Mouse (Mus musculus) embryonic facial prominence, embryonic 10.5 days (tissue): ENCODE results near the gene Tmem229a. TPM values are rescaled to one million over a fixed set of nuclear protein-coding genes. Genes with fewer than 3 reads are reported as not detected.

ENCODE experiments used
- DNase-seq: peaks from one replicate; pipeline ENCODE4 v3.0.0-alpha.2; 2017; ENCODE audit warnings: low spot score
- H3K27ac ChIP-seq: fragments of 300-500 bp; sonication (generic); replicated peaks from 2 replicates; pipeline ENCODE4 v1.5.1; 2016; ENCODE audit warnings: mild to moderate bottlenecking
- H3K27me3 ChIP-seq: fragments of 300-500 bp; sonication (generic); replicated peaks from 2 replicates; pipeline ENCODE4 v1.6.1; 2016; ENCODE audit warnings: low read depth, mild to moderate bottlenecking; ENCODE audit not compliant: poor library complexity, severe bottlenecking
- H3K36me3 ChIP-seq: fragments of 300-500 bp; sonication (generic); replicated peaks from 2 replicates; pipeline ENCODE4 v1.6.1; 2016; ENCODE audit warnings: mild to moderate bottlenecking, moderate library complexity
- H3K4me1 ChIP-seq: fragments of 300-500 bp; sonication (generic); 2 replicates; pipeline ENCODE4 v1.6.1; 2016
- H3K4me3 ChIP-seq: fragments of 300-500 bp; sonication (generic); 2 replicates; pipeline ENCODE4 v1.5.1; 2016; ENCODE audit warnings: mild to moderate bottlenecking, moderate library complexity
- H3K9me3 ChIP-seq: fragments of 300-500 bp; sonication (generic); 2 replicates; pipeline ENCODE4 v1.6.1; 2016; ENCODE audit warnings: mild to moderate bottlenecking
- WGBS: fragments of 180-500 bp; shearing (Covaris S2); methylation state at CpG from one replicate; pipeline ENCODE4 v1.1.7; 2016; 5-methylcytosine and 5-hydroxymethylcytosine counted together
- polyA plus RNA-seq: library from polyadenylated mRNA; unstranded; fragments of >200 nt; fragmentation: Nextera tagmentation; extraction: Ambion mirVana; gene quantifications from 2 replicates; pipeline ENCODE4 v1.2.1, GENCODE M21; 2016

The Tmem229a gene
- polyA plus RNA-seq, 1 experiment from 2014 or later, result 0.69 TPM

- no peak overlapping the region for H3K4me3 ChIP-seq
- peaks cover 23% of the 10 kb centered on the region for H3K27me3 ChIP-seq
- no peak for DNase-seq
- peaks cover 11% of the 10 kb centered on the region for H3K4me1 ChIP-seq
- WGBS, result 87% methylated on average over 2 of the region's 2 CpGs
- no peaks in the 10 kb centered on the region for H3K9me3 ChIP-seq
- no peaks in the 10 kb centered on the region for H3K36me3 ChIP-seq
- H3K27ac ChIP-seq, result no peak overlapping the region
Measured at GRCm38 (mm10) chr6:24950669-24951068, 5.4 kb downstream of the Tmem229a start.

GRCm38 (mm10) chr6:24925076-24925785 lies 30.9 kb downstream of the Tmem229a start:
- Histone ChIP-seq H3K4me3 (no peak overlapping the region), H3K4me1 (no peaks in the 10 kb centered on the region), H3K36me3 (no peaks in the 10 kb centered on the region), H3K27me3 (no peaks in the 10 kb centered on the region), H3K27ac (no peak overlapping the region), H3K9me3 (0 out of 2 replicates have a peak, but pooled peaks cover 3% of the 10 kb centered on the region)
- 90% methylated on average over 11 of the region's 11 CpGs for WGBS
- no peak for DNase-seq

- no peaks in the 10 kb centered on the region for H3K9me3 ChIP-seq
- no peaks in the 10 kb centered on the region for H3K27me3 ChIP-seq
- H3K4me1 ChIP-seq, result no peaks in the 10 kb centered on the region
- no peak overlapping the region for H3K27ac ChIP-seq
- WGBS, result 97% methylated on average over 2 of the region's 2 CpGs
- no peaks in the 10 kb centered on the region for H3K36me3 ChIP-seq
- DNase-seq, result no peak
- H3K4me3 ChIP-seq, result no peak overlapping the region
Measured at GRCm38 (mm10) chr6:24913591-24913990, 42.5 kb downstream of the Tmem229a start.

GRCm38 (mm10) chr6:24910728-24911105 lies 45.4 kb downstream of the Tmem229a start:
- DNase-seq, result no peak
- Histone ChIP-seq H3K27me3 (no peaks in the 10 kb centered on the region), H3K4me1 (no peaks in the 10 kb centered on the region), H3K9me3 (no peaks in the 10 kb centered on the region), H3K27ac (no peak overlapping the region), H3K36me3 (no peaks in the 10 kb centered on the region), H3K4me3 (no peak overlapping the region)

- Histone ChIP-seq H3K4me3 (no peak overlapping the region), H3K27me3 (no peaks in the 10 kb centered on the region), H3K4me1 (no peaks in the 10 kb centered on the region), H3K27ac (no peak overlapping the region), H3K36me3 (no peaks in the 10 kb centered on the region), H3K9me3 (no peaks in the 10 kb centered on the region)
- WGBS, result 64% methylated on average over 2 of the region's 2 CpGs
- DNase-seq, result no peak
Measured at GRCm38 (mm10) chr6:24910016-24910727, 45.9 kb downstream of the Tmem229a start.

- no peak for DNase-seq
- Histone ChIP-seq H3K27ac (no peak overlapping the region), H3K27me3 (no peaks in the 10 kb centered on the region), H3K36me3 (no peaks in the 10 kb centered on the region), H3K9me3 (no peaks in the 10 kb centered on the region), H3K4me3 (no peak overlapping the region), H3K4me1 (no peaks in the 10 kb centered on the region)
- 87% methylated on average over 2 of the region's 2 CpGs for WGBS
Measured at GRCm38 (mm10) chr6:24907824-24908223, 48.3 kb downstream of the Tmem229a start.

GRCm38 (mm10) chr6:24905101-24905500 lies 51.0 kb downstream of the Tmem229a start:
- Histone ChIP-seq H3K4me3 (no peak overlapping the region), H3K27ac (no peak overlapping the region), H3K4me1 (no peaks in the 10 kb centered on the region), H3K27me3 (no peaks in the 10 kb centered on the region), H3K36me3 (no peaks in the 10 kb centered on the region), H3K9me3 (no peaks in the 10 kb centered on the region)
- WGBS, result 84% methylated on average over 3 of the region's 3 CpGs
- DNase-seq, result no peak

Other genes starting within 250 kb of the Tmem229a start
- gene Hyal6, start 223.1 kb downstream of the Tmem229a start, polyA plus RNA-seq, result not detected in 2 replicates
- gene Hyal4, start 208.0 kb downstream of the Tmem229a start, polyA plus RNA-seq, result not detected in 2 replicates
- not detected in 2 replicates for gene Spam1, start 165.1 kb downstream of the Tmem229a start, polyA plus RNA-seq
- not detected in 2 replicates for gene Hyal5, start 98.3 kb downstream of the Tmem229a start, polyA plus RNA-seq